Mouse (Mus musculus) embryonic facial prominence, embryonic 13.5 days (tissue): ENCODE measurements around the gene Mrpl16. TPM values are rescaled to one million over a fixed set of nuclear protein-coding genes. Genes with fewer than 3 reads are reported as not detected.

ENCODE experiments used
- ATAC-seq: fragments of 200-750 bp; cut with Nextera tagmentation; 2 replicates; pipeline ENCODE4 v1.8.0; 2017; ENCODE audit warnings: low read depth; ENCODE audit not compliant: insufficient number of reproducible peaks, insufficient read depth, low FRiP score, low TSS enrichment
- H3K27ac ChIP-seq: fragments of 300-500 bp; sonication (generic); 2 replicates; pipeline ENCODE4 v1.5.1; 2015; ENCODE audit warnings: moderate library complexity, mild to moderate bottlenecking, inconsistent platforms
- H3K27me3 ChIP-seq: fragments of 300-500 bp; sonication (generic); 2 replicates; pipeline ENCODE4 v1.6.1; 2015; ENCODE audit warnings: mild to moderate bottlenecking, inconsistent platforms
- H3K36me3 ChIP-seq: fragments of 300-500 bp; sonication (generic); 2 replicates; pipeline ENCODE4 v1.6.1; 2015; ENCODE audit warnings: mild to moderate bottlenecking, inconsistent platforms
- H3K4me1 ChIP-seq: fragments of 300-500 bp; sonication (generic); 2 replicates; pipeline ENCODE4 v1.6.1; 2015; ENCODE audit warnings: inconsistent platforms
- H3K4me2 ChIP-seq: fragments of 300-500 bp; sonication (generic); 2 replicates; pipeline ENCODE4 v1.6.1; 2015; ENCODE audit warnings: moderate library complexity, mild to moderate bottlenecking, inconsistent platforms
- H3K4me3 ChIP-seq: fragments of 300-500 bp; sonication (generic); 2 replicates; pipeline ENCODE4 v1.5.1; 2015; ENCODE audit warnings: mild to moderate bottlenecking, inconsistent platforms
- H3K9ac ChIP-seq: fragments of 300-500 bp; sonication (generic); 2 replicates; pipeline ENCODE4 v1.6.1; 2015; ENCODE audit warnings: mild to moderate bottlenecking, inconsistent platforms
- H3K9me3 ChIP-seq: fragments of 300-500 bp; sonication (generic); 2 replicates; pipeline ENCODE4 v1.6.1; 2016; ENCODE audit warnings: inconsistent platforms
- WGBS: fragments of 180-500 bp; shearing (Covaris S2); methylation state at CpG from one replicate; pipeline ENCODE4 v1.1.7; 2015; ENCODE audit warnings: mixed read lengths; 5-methylcytosine and 5-hydroxymethylcytosine counted together
- polyA plus RNA-seq: library from polyadenylated mRNA; unstranded; fragments of >200 nt; fragmentation: Nextera tagmentation; extraction: Ambion mirVana; gene quantifications from 2 replicates; pipeline ENCODE4 v1.2.1, GENCODE M21; 2015

Mrpl16 gene
- polyA plus RNA-seq, 1 experiment from 2014 or later: 49.4 TPM

DNA sequence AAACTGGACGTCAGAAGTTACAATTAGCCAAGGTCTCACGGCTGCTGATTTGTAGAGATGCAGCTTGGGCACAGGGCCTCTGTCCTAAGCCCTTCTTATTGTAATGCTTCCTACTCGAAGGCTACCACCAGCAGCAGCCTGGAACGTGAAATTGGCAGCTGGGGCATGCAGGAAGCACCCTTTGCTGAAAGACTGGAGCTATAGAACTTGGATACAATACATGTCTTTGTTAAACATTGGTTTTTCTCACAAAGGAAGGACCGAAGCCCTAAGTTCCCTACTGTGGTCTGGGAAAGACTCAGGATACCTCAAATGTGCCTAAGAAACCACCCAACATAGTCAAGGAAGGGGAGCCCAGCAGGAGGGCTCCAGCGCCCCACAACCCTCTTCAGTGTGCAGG lies 37.6 kb downstream of the Mrpl16 start:
- H3K4me1 ChIP-seq: 0 out of 2 replicates have a peak, but pooled peaks cover 3% of the 10 kb centered on the region
- no peak overlapping the region for H3K4me3 ChIP-seq
- 37% methylated on average over 6 of the region's 6 CpGs for WGBS
- no peak overlapping the region for H3K4me2 ChIP-seq
- no peaks in the 10 kb centered on the region for H3K36me3 ChIP-seq
- ATAC-seq: no peak
- H3K9me3 ChIP-seq: no peaks in the 10 kb centered on the region
- H3K27ac ChIP-seq: no peak overlapping the region
- H3K9ac ChIP-seq: no peak overlapping the region
- no peaks in the 10 kb centered on the region for H3K27me3 ChIP-seq

DNA sequence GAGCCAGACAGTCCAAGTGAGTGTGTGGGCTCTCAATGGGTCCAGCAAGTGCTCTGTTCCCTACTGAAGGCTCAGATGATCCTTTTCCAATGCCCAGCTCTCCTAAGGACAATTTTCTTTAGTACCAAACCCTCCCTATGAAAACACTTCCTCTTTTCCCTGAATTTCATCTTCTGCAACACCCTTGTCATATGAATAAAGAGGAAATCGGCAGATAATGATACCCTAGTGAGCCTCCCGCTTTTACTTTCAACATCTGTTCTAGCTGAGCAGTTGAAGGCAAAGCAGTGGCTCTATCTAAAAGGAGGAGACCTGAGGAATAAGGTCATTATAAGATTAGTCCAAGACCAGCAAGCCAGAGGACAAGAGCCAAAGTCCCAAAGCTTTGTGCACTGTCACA lies 38.3 kb downstream of the Mrpl16 start:
- Histone ChIP-seq H3K36me3 (no peaks in the 10 kb centered on the region), H3K4me2 (no peak overlapping the region), H3K4me1 (0 out of 2 replicates have a peak, but pooled peaks cover 3% of the 10 kb centered on the region), H3K27me3 (no peaks in the 10 kb centered on the region), H3K9me3 (no peaks in the 10 kb centered on the region), H3K9ac (no peak overlapping the region), H3K4me3 (no peak overlapping the region), H3K27ac (no peak overlapping the region)
- 84% methylated on average over 2 of the region's 2 CpGs for WGBS
- ATAC-seq: no peak

DNA sequence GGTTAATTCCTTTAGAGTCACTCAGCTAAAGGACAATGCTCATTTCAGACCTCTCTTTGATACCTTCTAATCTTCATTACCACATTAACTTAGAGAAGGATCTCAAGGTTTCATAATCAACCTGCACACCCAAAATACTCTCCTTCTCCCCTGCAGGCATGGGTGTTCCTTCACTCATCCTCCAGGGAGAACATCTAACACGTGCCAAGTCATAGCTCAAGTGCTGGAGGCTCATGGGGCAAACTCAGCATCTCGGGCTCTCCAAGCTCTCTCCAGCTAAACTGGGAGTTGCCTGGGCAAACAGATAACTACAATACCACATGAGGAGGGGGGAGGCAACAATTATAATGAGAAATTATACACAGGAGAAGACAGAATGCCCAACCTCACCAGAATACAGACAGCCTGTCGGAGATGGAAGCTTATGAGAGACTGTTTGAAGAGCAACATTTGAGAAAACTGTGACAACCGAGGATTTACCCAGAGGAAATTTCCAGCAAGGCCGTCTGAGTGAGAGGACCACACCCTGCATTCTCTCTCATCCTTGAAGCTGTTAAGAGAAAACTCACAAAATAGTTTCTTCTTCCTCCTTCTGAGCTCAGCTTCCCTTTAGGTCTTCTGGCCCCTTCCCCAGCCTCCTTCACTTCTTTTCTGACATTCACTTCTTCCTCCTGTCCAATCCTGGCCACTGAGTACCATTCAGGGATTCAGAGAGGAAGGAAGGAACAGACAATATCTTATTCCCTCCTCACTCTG lies 40.0 kb downstream of the Mrpl16 start:
- ATAC-seq: no peak
- H3K9me3 ChIP-seq: no peaks in the 10 kb centered on the region
- 0 out of 2 replicates have a peak, but pooled peaks cover 3% of the 10 kb centered on the region for H3K4me1 ChIP-seq
- no peak overlapping the region for H3K4me2 ChIP-seq
- no peaks in the 10 kb centered on the region for H3K36me3 ChIP-seq
- WGBS: 71% methylated on average over 5 of the region's 5 CpGs
- H3K27ac ChIP-seq: no peak overlapping the region
- 0 out of 2 replicates have a peak, but pooled peaks cover 6% of the 10 kb centered on the region for H3K27me3 ChIP-seq
- H3K4me3 ChIP-seq: no peak overlapping the region
- no peak overlapping the region for H3K9ac ChIP-seq

DNA sequence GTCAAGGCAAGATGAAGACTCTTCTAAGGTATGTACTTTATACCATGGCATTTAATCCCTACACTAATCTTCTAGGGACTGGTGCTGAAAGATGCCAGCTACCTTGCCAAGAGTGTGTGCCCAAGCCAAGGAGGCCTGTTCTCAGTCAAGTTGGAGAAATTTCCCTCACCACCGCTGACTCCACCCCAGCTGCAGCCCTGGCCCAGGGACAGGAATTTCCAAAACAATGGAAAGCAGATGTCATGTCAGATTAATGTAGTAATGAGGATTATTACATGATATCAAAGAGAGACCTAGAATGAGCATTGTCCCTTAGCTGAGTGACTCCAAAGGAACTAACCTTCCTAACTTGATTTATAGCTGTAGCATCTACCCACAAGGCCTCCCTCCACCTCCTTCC lies 40.7 kb downstream of the Mrpl16 start:
- H3K36me3 ChIP-seq: no peaks in the 10 kb centered on the region
- no peak for ATAC-seq
- 0 out of 2 replicates have a peak, but pooled peaks cover 3% of the 10 kb centered on the region for H3K4me1 ChIP-seq
- no peak overlapping the region for H3K9ac ChIP-seq
- no peak overlapping the region for H3K27ac ChIP-seq
- 61% methylated on average over 1 of the region's 1 CpGs for WGBS
- H3K9me3 ChIP-seq: no peaks in the 10 kb centered on the region
- peaks cover 8% of the 10 kb centered on the region; the same call in 1 of the 2 replicates for H3K27me3 ChIP-seq
- H3K4me3 ChIP-seq: no peak overlapping the region
- H3K4me2 ChIP-seq: no peak overlapping the region

DNA sequence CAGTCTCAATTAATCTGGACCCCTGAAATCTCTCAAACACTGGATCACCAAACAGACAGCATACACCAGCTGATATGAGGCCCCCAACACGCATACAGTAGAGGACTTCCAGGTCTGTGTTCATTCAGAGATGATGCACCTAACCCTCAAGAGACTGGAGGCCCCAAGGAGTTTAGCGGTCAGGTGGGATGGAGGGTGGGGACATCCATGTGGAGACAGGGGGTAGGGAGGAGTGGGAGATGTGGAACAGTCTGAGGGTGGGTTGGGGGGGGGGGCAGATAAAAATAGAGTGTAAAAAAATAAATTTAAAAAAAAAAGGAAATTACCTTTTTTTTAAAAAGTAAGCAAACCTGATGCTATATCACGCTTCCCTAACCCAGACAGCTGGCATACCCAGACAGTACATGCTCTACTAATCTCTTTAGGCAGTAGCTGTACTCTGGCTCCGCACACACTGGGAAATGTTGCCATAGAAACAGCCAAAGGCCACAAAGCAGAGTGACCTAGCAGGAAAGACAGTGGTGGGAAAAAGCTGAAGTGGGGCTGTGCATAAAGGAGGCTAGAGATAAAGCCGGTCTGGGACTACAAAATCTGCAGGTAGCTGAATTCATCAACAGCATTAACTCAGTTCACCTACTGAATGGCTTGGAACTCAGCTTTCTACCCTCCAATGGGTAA lies 41.6 kb downstream of the Mrpl16 start:
- no peaks in the 10 kb centered on the region for H3K36me3 ChIP-seq
- no peak overlapping the region for H3K4me2 ChIP-seq
- no peak overlapping the region for H3K27ac ChIP-seq
- H3K27me3 ChIP-seq: peaks cover 17% of the 10 kb centered on the region
- no peak for ATAC-seq
- H3K4me3 ChIP-seq: no peak overlapping the region
- no peak overlapping the region for H3K9ac ChIP-seq
- 0 out of 2 replicates have a peak, but pooled peaks cover 3% of the 10 kb centered on the region for H3K4me1 ChIP-seq
- 55% methylated on average over 5 of the region's 5 CpGs for WGBS
- H3K9me3 ChIP-seq: no peaks in the 10 kb centered on the region

DNA sequence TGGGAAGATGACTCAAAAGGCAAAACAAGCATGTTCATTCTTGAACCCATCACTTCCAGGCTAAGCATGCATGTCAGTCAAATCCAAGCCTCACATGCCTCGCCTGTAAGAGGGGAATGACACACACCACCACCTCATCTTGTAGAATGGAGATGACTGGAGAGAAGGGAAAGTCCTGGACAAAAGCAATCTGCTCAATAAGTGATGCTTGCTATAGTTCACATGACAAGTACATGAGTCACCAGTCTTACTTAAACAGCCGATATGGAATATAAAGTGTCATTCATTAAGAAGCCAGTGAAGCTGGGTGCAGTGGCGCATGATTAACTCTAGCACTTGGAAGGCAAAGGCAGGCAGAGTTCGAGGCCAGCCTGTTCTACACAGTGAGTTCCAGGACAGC lies 42.9 kb downstream of the Mrpl16 start:
- no peak overlapping the region for H3K9ac ChIP-seq
- ATAC-seq: no peak
- H3K4me1 ChIP-seq: peaks cover 5% of the 10 kb centered on the region; the same call in 1 of the 2 replicates
- H3K27ac ChIP-seq: no peak overlapping the region
- 68% methylated on average over 4 of the region's 4 CpGs for WGBS
- no peaks in the 10 kb centered on the region for H3K36me3 ChIP-seq
- no peaks in the 10 kb centered on the region for H3K9me3 ChIP-seq
- peaks cover 30% of the 10 kb centered on the region for H3K27me3 ChIP-seq
- no peak overlapping the region for H3K4me2 ChIP-seq
- no peak overlapping the region for H3K4me3 ChIP-seq

DNA sequence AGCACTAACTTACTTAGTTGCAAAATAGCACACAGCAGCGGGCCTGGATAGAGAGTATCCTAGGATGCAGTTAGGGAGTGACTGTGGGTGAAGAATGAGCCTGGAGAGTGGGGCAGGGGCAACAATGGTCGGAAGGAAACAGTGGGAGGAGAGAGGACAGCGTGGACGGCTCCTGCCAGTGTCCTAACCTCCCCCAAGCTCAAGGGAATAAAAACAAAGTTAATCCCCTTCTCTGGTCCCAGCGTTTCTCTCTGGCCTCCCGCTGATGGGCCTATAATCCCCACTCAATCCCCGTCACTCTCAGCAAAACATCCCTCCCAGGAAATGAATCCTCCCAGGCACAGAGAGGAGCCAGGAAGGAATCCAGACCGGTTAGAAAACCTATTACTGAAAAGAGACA lies 43.5 kb downstream of the Mrpl16 start:
- Histone ChIP-seq H3K27ac (no peak overlapping the region), H3K4me2 (no peak overlapping the region), H3K4me3 (no peak overlapping the region), H3K27me3 (peaks cover 36% of the 10 kb centered on the region), H3K4me1 (peaks cover 6% of the 10 kb centered on the region; the same call in 1 of the 2 replicates), H3K9me3 (no peaks in the 10 kb centered on the region), H3K36me3 (no peaks in the 10 kb centered on the region), H3K9ac (no peak overlapping the region)
- 13% methylated on average over 8 of the region's 8 CpGs for WGBS
- no peak for ATAC-seq

DNA sequence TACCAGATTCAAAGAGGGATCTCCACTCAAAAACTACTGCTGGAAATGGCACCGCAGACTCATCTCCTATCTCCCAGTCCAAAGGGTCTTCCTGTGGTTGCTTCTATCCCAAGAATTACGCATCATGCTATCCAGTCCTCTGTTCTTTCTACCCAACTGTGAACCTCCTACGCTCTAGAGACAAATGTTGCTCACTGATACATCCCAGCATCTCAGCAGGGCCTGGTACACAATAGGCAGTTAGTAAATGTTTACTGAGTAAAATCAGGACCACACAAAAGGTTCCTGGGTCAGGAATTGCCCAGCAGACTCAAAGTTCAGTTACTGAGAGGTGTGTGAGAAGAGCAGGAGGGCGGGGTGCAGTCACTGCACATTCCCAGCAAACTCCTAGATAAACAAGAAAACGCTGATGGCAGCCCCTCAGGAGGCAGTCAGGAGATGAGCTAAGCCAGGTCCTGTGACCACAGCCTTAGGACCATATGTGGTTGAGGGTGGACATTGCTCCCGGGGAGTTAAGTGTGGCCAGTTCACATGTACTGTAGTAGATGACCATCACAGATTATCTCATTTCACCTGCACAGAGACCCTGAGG lies 44.6 kb downstream of the Mrpl16 start:
- WGBS: 81% methylated on average over 6 of the region's 6 CpGs
- Histone ChIP-seq H3K9me3 (no peaks in the 10 kb centered on the region), H3K4me3 (no peak overlapping the region), H3K36me3 (no peaks in the 10 kb centered on the region), H3K9ac (no peak overlapping the region), H3K27ac (no peak overlapping the region), H3K4me1 (peaks cover 14% of the 10 kb centered on the region), H3K4me2 (no peak overlapping the region), H3K27me3 (peaks cover 47% of the 10 kb centered on the region)
- no peak for ATAC-seq

DNA sequence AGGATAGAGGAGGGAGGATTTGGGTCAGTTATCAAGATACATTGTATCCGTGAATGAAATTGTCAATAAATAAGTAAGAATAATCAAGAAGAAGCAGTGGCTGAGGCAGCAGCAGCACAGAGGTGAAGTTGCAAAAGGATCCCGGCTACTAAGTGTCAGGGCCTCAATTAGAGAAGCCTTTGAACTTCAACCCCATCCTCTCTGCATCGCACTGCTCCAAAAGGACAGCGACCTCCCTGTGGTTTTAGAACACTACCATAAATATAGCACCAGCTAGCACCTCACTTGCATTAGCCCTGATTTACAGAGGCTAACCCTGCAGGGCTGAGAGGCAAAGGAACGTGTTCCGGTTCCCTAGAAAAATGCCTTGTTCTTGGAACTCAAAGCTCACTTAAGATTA lies 46.5 kb downstream of the Mrpl16 start:
- peaks cover 11% of the 10 kb centered on the region for H3K4me1 ChIP-seq
- no peak for ATAC-seq
- no peak overlapping the region for H3K4me2 ChIP-seq
- peaks cover 56% of the 10 kb centered on the region for H3K27me3 ChIP-seq
- no peaks in the 10 kb centered on the region for H3K36me3 ChIP-seq
- H3K9ac ChIP-seq: no peak overlapping the region
- 42% methylated on average over 6 of the region's 6 CpGs for WGBS
- no peak overlapping the region for H3K4me3 ChIP-seq
- no peak overlapping the region for H3K27ac ChIP-seq
- no peaks in the 10 kb centered on the region for H3K9me3 ChIP-seq

DNA sequence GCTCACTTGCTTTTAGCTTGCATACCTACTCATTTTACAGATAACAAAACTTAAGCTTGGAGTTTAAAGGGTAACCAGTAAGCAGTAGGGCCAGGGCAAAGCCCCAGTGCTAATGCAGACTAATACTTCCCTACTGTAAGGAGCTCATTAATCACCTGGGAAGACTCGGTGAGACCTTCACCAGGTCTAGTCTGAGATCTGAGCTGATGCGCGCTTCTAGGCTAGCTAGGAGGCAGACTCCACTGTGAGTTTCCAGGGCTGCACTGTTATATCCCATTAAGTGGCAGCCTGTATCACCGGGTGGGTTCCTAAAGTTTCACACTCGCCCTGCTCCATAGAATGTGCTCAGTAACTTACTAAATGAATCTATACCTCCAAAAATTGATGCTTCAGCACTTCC lies 47.4 kb downstream of the Mrpl16 start:
- WGBS: 10% methylated on average over 5 of the region's 5 CpGs
- H3K36me3 ChIP-seq: no peaks in the 10 kb centered on the region
- H3K4me3 ChIP-seq: peak overlapping the region; percentile 69
- H3K27ac ChIP-seq: no peak overlapping the region
- peaks cover 11% of the 10 kb centered on the region for H3K4me1 ChIP-seq
- H3K9ac ChIP-seq: no peak overlapping the region
- peaks cover 56% of the 10 kb centered on the region for H3K27me3 ChIP-seq
- H3K4me2 ChIP-seq: peak overlapping the region; percentile 93
- ATAC-seq: no peak
- H3K9me3 ChIP-seq: no peaks in the 10 kb centered on the region

DNA sequence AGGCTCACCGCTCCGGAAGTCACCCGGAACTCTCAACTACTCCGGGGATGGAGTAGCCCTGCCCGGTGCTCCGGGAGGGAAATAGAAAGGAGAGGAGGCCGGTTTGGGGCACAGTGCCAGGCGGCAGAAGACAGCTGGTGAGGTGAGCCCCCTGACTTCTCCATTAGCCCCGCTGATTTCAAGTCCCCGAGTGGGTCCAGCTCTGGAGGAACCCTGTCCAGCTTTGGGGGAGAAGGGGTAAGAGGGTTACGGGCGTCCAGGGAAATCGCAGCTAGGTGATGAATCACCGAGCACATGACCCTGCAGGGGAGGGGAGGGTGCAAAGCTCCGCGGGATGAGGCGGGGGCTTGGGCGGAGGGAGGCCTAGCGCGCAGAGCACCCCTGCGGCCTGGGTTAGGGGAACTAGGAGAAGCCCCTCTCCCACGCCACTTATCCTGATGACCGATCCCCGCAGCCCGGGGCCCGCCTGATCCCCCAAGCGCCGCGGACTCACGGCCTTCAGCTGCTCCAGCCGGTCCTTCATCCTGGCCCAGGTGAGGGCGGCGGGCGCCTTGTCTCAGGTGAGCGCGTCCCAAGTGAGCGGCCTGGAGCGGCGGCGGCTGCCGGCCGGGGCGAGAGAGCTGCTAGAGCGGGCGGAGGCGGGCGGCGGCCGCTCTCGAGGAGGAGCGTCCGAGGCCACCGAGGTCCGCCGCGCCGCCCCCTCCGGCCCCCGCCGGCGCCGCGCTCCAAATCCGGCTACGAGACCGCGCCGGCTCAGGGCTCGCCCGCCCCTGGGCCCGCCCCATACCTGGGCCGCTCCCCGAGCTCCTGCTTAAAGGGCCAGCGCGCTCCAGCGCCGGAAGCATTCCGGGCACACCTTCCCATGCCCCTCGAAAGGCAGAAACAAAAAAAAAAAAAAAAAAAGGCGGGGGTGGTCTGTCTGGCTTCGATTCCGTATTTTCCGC lies 48.3 kb downstream of the Mrpl16 start:
- under 1% methylated on average over 78 of the region's 83 CpGs for whole genome bisulfite sequencing
- H3K27me3 ChIP-seq: peaks cover 56% of the 10 kb centered on the region
- H3K27ac ChIP-seq: no peak overlapping the region

More for the DNA sequence above, 48.3 kb downstream of the Mrpl16 start:
- peak overlapping the region; percentile 78 for H3K9ac ChIP-seq
- no peaks in the 10 kb centered on the region for H3K9me3 ChIP-seq
- peak overlapping the region; percentile 93 for H3K4me2 ChIP-seq
- H3K36me3 ChIP-seq: no peaks in the 10 kb centered on the region
- peak; percentile 80 for ATAC-seq
- H3K4me1 ChIP-seq: peaks cover 11% of the 10 kb centered on the region
- peak overlapping the region; percentile 69 for H3K4me3 ChIP-seq
